Mouse (Mus musculus) cerebellum, adult 2 months (tissue): ENCODE results near the gene Srek1. TPM values are rescaled to one million over a fixed set of nuclear protein-coding genes. Genes with fewer than 3 reads are reported as not detected.

Experiments used
- DNase-seq, 2 experiments: peaks; one replicate each; pipeline ENCODE4 v3.0.0; 2021
- H3K27ac ChIP-seq: fragments of 200-500 bp; 2 replicates; pipeline ENCODE4 v1.5.1; 2012; ENCODE audit warnings: low read length, control low read depth, inconsistent platforms; ENCODE audit not compliant: insufficient read depth
- H3K27me3 ChIP-seq: fragments of 200-500 bp; 2 replicates; pipeline ENCODE4 v1.6.1; 2012; ENCODE audit warnings: inconsistent platforms, mild to moderate bottlenecking, low read length, moderate library complexity; ENCODE audit not compliant: control insufficient read depth, insufficient read depth
- H3K4me1 ChIP-seq: fragments of 200-500 bp; 2 replicates; pipeline ENCODE4 v1.6.1; 2011; ENCODE audit warnings: low read length; ENCODE audit not compliant: control insufficient read depth, insufficient read depth
- H3K4me3 ChIP-seq: fragments of 200-500 bp; replicated peaks from 2 replicates; pipeline ENCODE3; 2011; ENCODE audit warnings: mild to moderate bottlenecking, low read depth, low read length, control low read depth; ENCODE audit not compliant: insufficient read depth
- CTCF ChIP-seq: fragments of 200-500 bp; IDR thresholded peaks from 2 replicates; pipeline ENCODE4 v1.5.1; 2011; ENCODE audit warnings: low read depth, mild to moderate bottlenecking, control low read depth, low read length, moderate library complexity, borderline replicate concordance; ENCODE audit not compliant: insufficient read depth
- POLR2A ChIP-seq: fragments of 200-500 bp; IDR thresholded peaks from 2 replicates; pipeline ENCODE4 v1.6.1; 2011; ENCODE audit warnings: low read length, control low read depth, borderline replicate concordance; ENCODE audit not compliant: insufficient read depth
- WGBS: fragments of 180-500 bp; shearing (Covaris S2); methylation state at CpG from one replicate; pipeline ENCODE4 v1.1.7; 2018; 5-methylcytosine and 5-hydroxymethylcytosine counted together
- polyA plus RNA-seq: library from polyadenylated mRNA; depleted of rRNA; stranded (reverse); fragments of >200 nt; gene quantifications from 2 replicates; pipeline ENCODE4 v1.2.3, GENCODE M21; 2012

The Srek1 gene
- polyA plus RNA-seq, 1 experiment: 56.1 TPM

GRCm38 (mm10) chr13:103767935-103768334 is 6.5 kb downstream of the Srek1 start:
- peaks cover 3% of the 10 kb centered on the region for H3K4me1 ChIP-seq
- H3K27me3 ChIP-seq: no peaks in the 10 kb centered on the region
- 88% methylated on average over 5 of the region's 5 CpGs for WGBS
- TF ChIP-seq CTCF: no peak
- no peak for TF ChIP-seq POLR2A
- H3K4me3 ChIP-seq: no peak overlapping the region
- no peak for DNase-seq
- H3K27ac ChIP-seq: no peak overlapping the region

GRCm38 (mm10) chr13:103763640-103764039 is 10.8 kb downstream of the Srek1 start:
- H3K27ac ChIP-seq: no peak overlapping the region
- H3K27me3 ChIP-seq: no peaks in the 10 kb centered on the region
- H3K4me1 ChIP-seq: no peaks in the 10 kb centered on the region; the same call in 1 of the 2 replicates
- 73% methylated on average over 1 of the region's 1 CpGs for WGBS
- no peak for DNase-seq
- TF ChIP-seq POLR2A: no peak
- TF ChIP-seq CTCF: no peak
- no peak overlapping the region for H3K4me3 ChIP-seq

- WGBS: 94% methylated on average over 10 of the region's 10 CpGs
- TF ChIP-seq CTCF: no peak
- no peak for TF ChIP-seq POLR2A
- Histone ChIP-seq H3K27me3 (no peaks in the 10 kb centered on the region), H3K4me3 (no peak overlapping the region), H3K27ac (no peak overlapping the region), H3K4me1 (no peaks in the 10 kb centered on the region; the same call in 1 of the 2 replicates)
- DNase-seq: no peak
These were observed 12.4 kb downstream of the Srek1 start for GRCm38 (mm10) chr13:103761971-103762370.

GRCm38 (mm10) chr13:103751421-103751820 is 23.0 kb downstream of the Srek1 start:
- 54% methylated on average over 3 of the region's 3 CpGs for WGBS
- TF ChIP-seq POLR2A (no peak), CTCF (no peak)
- Histone ChIP-seq H3K27ac (no peak overlapping the region), H3K4me3 (no peak overlapping the region), H3K27me3 (no peaks in the 10 kb centered on the region), H3K4me1 (no peaks in the 10 kb centered on the region)
- peak in 1 of 2 experiments; percentile 28 for DNase-seq

GRCm38 (mm10) chr13:103745688-103746087 is 28.7 kb downstream of the Srek1 start:
- Histone ChIP-seq H3K4me1 (no peaks in the 10 kb centered on the region), H3K27me3 (no peaks in the 10 kb centered on the region), H3K4me3 (no peak overlapping the region), H3K27ac (no peak overlapping the region)
- no peak for DNase-seq
- TF ChIP-seq POLR2A (no peak), CTCF (no peak)
- over 99% methylated on average over 2 of the region's 2 CpGs for WGBS

GRCm38 (mm10) chr13:103745160-103745559 is 29.2 kb downstream of the Srek1 start:
- DNase-seq: no peak
- no peaks in the 10 kb centered on the region for H3K27me3 ChIP-seq
- no peaks in the 10 kb centered on the region for H3K4me1 ChIP-seq
- no peak overlapping the region for H3K27ac ChIP-seq
- TF ChIP-seq CTCF (no peak), POLR2A (no peak)
- WGBS: 90% methylated on average over 4 of the region's 4 CpGs
- no peak overlapping the region for H3K4me3 ChIP-seq

GRCm38 (mm10) chr13:103735330-103736007 is 38.9 kb downstream of the Srek1 start:
- no peaks in the 10 kb centered on the region for H3K4me1 ChIP-seq
- no peak for DNase-seq
- 90% methylated on average over 5 of the region's 5 CpGs for WGBS
- no peak overlapping the region for H3K4me3 ChIP-seq
- no peak overlapping the region for H3K27ac ChIP-seq
- TF ChIP-seq CTCF (no peak), POLR2A (no peak)
- H3K27me3 ChIP-seq: no peaks in the 10 kb centered on the region

GRCm38 (mm10) chr13:103726872-103727271 is 47.5 kb downstream of the Srek1 start:
- WGBS: 90% methylated on average over 2 of the region's 2 CpGs
- no peaks in the 10 kb centered on the region for H3K27me3 ChIP-seq
- DNase-seq: no peak
- no peak overlapping the region for H3K27ac ChIP-seq
- no peak overlapping the region for H3K4me3 ChIP-seq
- no peaks in the 10 kb centered on the region for H3K4me1 ChIP-seq
- TF ChIP-seq CTCF (no peak), POLR2A (no peak)
